Comparison of ENCODE assay signal across 27 mouse cellular contexts in genomic region chr3:54538055-54538454, GRCm38 (mm10).
DNase-seq lines count a peak whose midpoint lies in the region; ATAC-seq and TF ChIP-seq lines count a peak whose summit lies in the region.
"Had no signal": no experiment of that assay in that cellular context is flagged by ENCODE, and none has a peak within 500 bp of the region (broad histone marks: within the 10 kb centered on the region; RNA-seq: fewer than 3 reads in every experiment).

No protein-coding gene starts in this region.

- no peaks in the 10 kb centered on the region for H3K9me3 ChIP-seq in kidney, embryonic 15.5 days (replicated peaks)
- peaks cover 6% of the 10 kb centered on the region; the same call in 1 of the 2 replicates for H3K9me3 ChIP-seq in embryonic facial prominence, embryonic 14.5 days (ENCODE audit: control insufficient read depth, low read length)
- H3K9me3 ChIP-seq: limb, embryonic 15.5 days had no signal

- TF ChIP-seq POLR2A in bone marrow macrophage, adult 2 months (IDR thresholded peaks at IDR 0.05; ENCODE audit: borderline replicate concordance, low read depth, low read length): no peak

- no peaks in the 10 kb centered on the region for H3K27me3 ChIP-seq in kidney, embryonic 15.5 days
- no peaks in the 10 kb centered on the region for H3K27me3 ChIP-seq in embryonic facial prominence, embryonic 14.5 days (replicated peaks; ENCODE audit: control insufficient read depth, insufficient read depth, low read length)
- H3K27me3 ChIP-seq: forebrain, embryonic 13.5 days; heart, embryonic 12.5 days; limb, embryonic 15.5 days; liver, embryonic 15.5 days; megakaryocyte, embryonic 14.5 days had no signal

- no peaks in the 10 kb centered on the region for H3K36me3 ChIP-seq in kidney, embryonic 15.5 days
- H3K36me3 ChIP-seq in embryonic facial prominence, embryonic 14.5 days (ENCODE audit: control insufficient read depth, insufficient read depth, low read length): no peaks in the 10 kb centered on the region
- H3K36me3 ChIP-seq: heart, embryonic 12.5 days; hindbrain, embryonic 10.5 days; limb, embryonic 15.5 days; liver, embryonic 15.5 days had no signal

- H3K9ac ChIP-seq in kidney, embryonic 15.5 days: no peak overlapping the region
- no peak overlapping the region; the same call in 1 of the 2 replicates for H3K9ac ChIP-seq in embryonic facial prominence, embryonic 14.5 days (ENCODE audit: low read depth, low read length)
- H3K9ac ChIP-seq: forebrain, embryonic 13.5 days; heart, embryonic 12.5 days; limb, embryonic 15.5 days; liver, embryonic 15.5 days; lung, embryonic 14.5 days had no signal

- WGBS in kidney, embryonic 15.5 days: 12% methylated on average over 3 of the region's 3 CpGs
- 37% methylated on average over 3 of the region's 3 CpGs for WGBS in embryonic facial prominence, embryonic 14.5 days

- TF ChIP-seq CTCF in bone marrow macrophage, adult 2 months (IDR thresholded peaks at IDR 0.05; ENCODE audit: low read depth, low read length): no peak

- H3K27ac ChIP-seq in kidney, embryonic 15.5 days: peak overlapping the region; percentile 25; the same call in 1 of the 2 replicates
- H3K27ac ChIP-seq in bone marrow macrophage, adult 2 months (ENCODE audit: insufficient read depth, low read depth, low read length): peak overlapping the region; percentile 67
- H3K27ac ChIP-seq in embryonic facial prominence, embryonic 14.5 days (replicated peaks; ENCODE audit: low read depth, low read length): peak overlapping the region; percentile 64
- H3K27ac ChIP-seq: forebrain, embryonic 13.5 days; hindbrain, embryonic 10.5 days; layer of hippocampus, adult 2 months; limb, embryonic 15.5 days; liver, embryonic 15.5 days had no signal

- no peak overlapping the region for H3K4me3 ChIP-seq in kidney, embryonic 15.5 days (replicated peaks)
- no peak overlapping the region for H3K4me3 ChIP-seq in bone marrow macrophage, adult 2 months (ENCODE audit: insufficient read depth, low read length)
- no peak overlapping the region for H3K4me3 ChIP-seq in embryonic facial prominence, embryonic 14.5 days (ENCODE audit: low read depth, low read length)
- H3K4me3 ChIP-seq: forebrain, embryonic 13.5 days; heart, embryonic 12.5 days; hindbrain, embryonic 10.5 days; layer of hippocampus, adult 2 months; limb, embryonic 15.5 days; liver, embryonic 15.5 days; megakaryocyte, embryonic 14.5 days had no signal

- H3K4me2 ChIP-seq in kidney, embryonic 15.5 days: no peak overlapping the region
- no peak overlapping the region for H3K4me2 ChIP-seq in embryonic facial prominence, embryonic 14.5 days (ENCODE audit: low read depth, low read length)
- H3K4me2 ChIP-seq: forebrain, embryonic 13.5 days; heart, embryonic 12.5 days; limb, embryonic 15.5 days; liver, embryonic 15.5 days; lung, embryonic 14.5 days had no signal

- ATAC-seq in kidney, embryonic 15.5 days (replicated peaks; ENCODE audit: low FRiP score): no peak
- ATAC-seq in embryonic facial prominence, embryonic 14.5 days (ENCODE audit: low read depth): no peak
- peak; percentile 67; the same call in 1 of the 2 replicates for ATAC-seq in megakaryocyte, adult 5-6 weeks (ENCODE audit: poor library complexity, severe bottlenecking)
- ATAC-seq: CD4-positive, CD25-positive, alpha-beta regulatory T cell, adult 4 months; forebrain, embryonic 13.5 days; hindbrain, embryonic 16.5 days had no signal

- H3K4me1 ChIP-seq in kidney, embryonic 15.5 days: 0 out of 2 replicates have a peak, but pooled peaks cover 4% of the 10 kb centered on the region
- peaks cover 5% of the 10 kb centered on the region; the same call in 1 of the 2 replicates for H3K4me1 ChIP-seq in bone marrow macrophage, adult 2 months (ENCODE audit: control insufficient read depth, insufficient read depth, low read length)
- peaks cover 14% of the 10 kb centered on the region for H3K4me1 ChIP-seq in embryonic facial prominence, embryonic 14.5 days (ENCODE audit: control insufficient read depth, insufficient read depth, low read length)
- H3K4me1 ChIP-seq: forebrain, embryonic 13.5 days; heart, embryonic 12.5 days; hindbrain, embryonic 10.5 days; liver, embryonic 15.5 days had no signal

- no peak for DNase-seq in kidney, postnatal 14 days
- no peak for DNase-seq in embryonic facial prominence, embryonic 14.5 days (ENCODE audit: low spot score)
- DNase-seq in right cerebral cortex, postnatal 25 days: no peak
- no peak for DNase-seq in layer of hippocampus, postnatal 36 days
- DNase-seq: adrenal gland, postnatal 14 days; cerebellum, adult 18-20 months; cerebellum, postnatal 10 days; gastrocnemius, postnatal 10 days; heart, adult 11 months; kidney, adult 18-20 months; kidney, postnatal 36 days; lung, embryonic 14.5 days; lung, postnatal 14 days; midbrain, embryonic 14.5 days; thymus, postnatal 4 days had no signal
